Mouse (Mus musculus) layer of hippocampus, adult 9-11 months (tissue): ENCODE measurements at regions not wholly inside any gene's neighbourhood (a gene's known extent, or its start where the extent isn't known, plus 50 kb on each side); places are given as distances from the start of the nearest gene placed in this dataset.

Experiments used
- DNase-seq: peaks from one replicate; pipeline ENCODE4 v3.0.0; 2022

- no peak for DNase-seq
Measured at GRCm38 (mm10) chr6:94413987-94414360, 86.2 kb upstream of the Slc25a26 start.

GRCm38 (mm10) chr6:94413297-94413986, 86.7 kb upstream of the Slc25a26 start:
- DNase-seq: peak; percentile 4

GRCm38 (mm10) chr6:94412341-94412740, 87.8 kb upstream of the Slc25a26 start:
- DNase-seq: no peak

- DNase-seq: no peak
Measured at GRCm38 (mm10) chr6:94410480-94410879, 89.7 kb upstream of the Slc25a26 start.

- DNase-seq: no peak
Measured at GRCm38 (mm10) chr6:94408996-94409395, 91.1 kb upstream of the Slc25a26 start.

GRCm38 (mm10) chr6:94407751-94408150, 92.4 kb upstream of the Slc25a26 start:
- DNase-seq: no peak

- DNase-seq: peak; percentile 5
Measured at GRCm38 (mm10) chr6:94405371-94406076, 94.6 kb upstream of the Slc25a26 start.

- DNase-seq: no peak
Measured at GRCm38 (mm10) chr6:94401617-94402481, 98.3 kb upstream of the Slc25a26 start.

GRCm38 (mm10) chr6:94401061-94401591, 99.0 kb upstream of the Slc25a26 start:
- DNase-seq: peak; percentile 24

GRCm38 (mm10) chr6:94400471-94401051, 99.6 kb upstream of the Slc25a26 start:
- peak; percentile 17 for DNase-seq

- no peak for DNase-seq
Measured at GRCm38 (mm10) chr6:94391134-94391533, 107.4 kb upstream of the Magi1 start.

GRCm38 (mm10) chr6:94390403-94390802, 106.7 kb upstream of the Magi1 start:
- no peak for DNase-seq

GRCm38 (mm10) chr6:94389716-94390115, 106.0 kb upstream of the Magi1 start:
- no peak for DNase-seq

GRCm38 (mm10) chr6:94387648-94388047, 103.9 kb upstream of the Magi1 start:
- no peak for DNase-seq

GRCm38 (mm10) chr6:94385531-94385930, 101.8 kb upstream of the Magi1 start:
- DNase-seq: no peak

GRCm38 (mm10) chr6:94369991-94370390, 86.3 kb upstream of the Magi1 start:
- no peak for DNase-seq

- DNase-seq: peak; percentile 5
Measured at GRCm38 (mm10) chr6:94363951-94364350, 80.2 kb upstream of the Magi1 start.

- DNase-seq: no peak
Measured at GRCm38 (mm10) chr6:94362626-94363025, 78.9 kb upstream of the Magi1 start.

- no peak for DNase-seq
Measured at GRCm38 (mm10) chr6:94357568-94357967, 73.9 kb upstream of the Magi1 start.

GRCm38 (mm10) chr6:94354451-94355095, 70.9 kb upstream of the Magi1 start:
- DNase-seq: no peak

GRCm38 (mm10) chr6:94344296-94344695, 60.6 kb upstream of the Magi1 start:
- peak; percentile 20 for DNase-seq

GRCm38 (mm10) chr6:94340546-94340945, 56.8 kb upstream of the Magi1 start:
- DNase-seq: no peak
